Mouse (Mus musculus): ENCODE data around the gene Ldb1. TPM values are rescaled to one million over a fixed set of nuclear protein-coding genes. Genes with fewer than 3 reads are reported as not detected.
A peak's percentile ranks its signal among the peaks of the same experiment; 100 is the strongest.

The Ldb1 gene
- polyA plus RNA-seq, 1 experiment from 2014 or later, result 126 TPM

DNA sequence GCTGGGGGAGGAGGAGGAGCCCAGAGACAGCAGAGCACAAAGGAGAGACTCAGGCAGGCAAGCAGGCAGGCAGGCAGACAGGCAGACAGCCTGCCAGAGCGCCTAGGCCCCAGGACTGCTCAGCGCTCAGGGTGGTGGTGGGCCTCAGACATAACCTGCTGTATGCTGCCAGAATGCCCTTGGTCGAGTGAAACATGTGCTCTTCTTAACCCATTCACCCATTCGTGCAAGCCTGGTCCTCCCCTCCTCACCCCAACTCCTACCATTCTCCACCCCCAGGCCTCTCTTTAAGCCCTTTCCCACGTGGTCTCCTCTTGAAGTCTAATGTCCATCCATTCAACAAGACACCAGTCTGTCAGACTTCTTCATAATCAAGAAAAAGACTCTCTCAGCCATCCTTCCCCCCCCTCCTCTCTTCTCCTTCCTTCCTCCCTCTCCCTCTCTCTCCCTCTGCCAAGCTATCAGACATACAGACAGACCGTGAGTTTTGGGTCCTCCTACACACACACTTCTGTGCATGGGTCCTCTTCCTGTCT lies 2.5 kb downstream of the Ldb1 start:
- peak; percentile 58 for ATAC-seq (ENCODE audit: low FRiP score, low read depth)
- Histone ChIP-seq H3K9me3 (no peaks in the 10 kb centered on the region), H3K27ac (replicated peaks) (peak overlapping the region; percentile 98), H3K9ac (replicated peaks) (peak overlapping the region; percentile 98), H3K27me3 (0 out of 2 replicates have a peak, but pooled peaks cover 5% of the 10 kb centered on the region), H3K36me3 (no peaks in the 10 kb centered on the region), H3K4me2 (replicated peaks) (peak overlapping the region; percentile 92), H3K4me1 (peaks cover 65% of the 10 kb centered on the region), H3K4me3 (peak overlapping the region; percentile 91)
- 7% methylated on average over 6 of the region's 6 CpGs for WGBS

DNA sequence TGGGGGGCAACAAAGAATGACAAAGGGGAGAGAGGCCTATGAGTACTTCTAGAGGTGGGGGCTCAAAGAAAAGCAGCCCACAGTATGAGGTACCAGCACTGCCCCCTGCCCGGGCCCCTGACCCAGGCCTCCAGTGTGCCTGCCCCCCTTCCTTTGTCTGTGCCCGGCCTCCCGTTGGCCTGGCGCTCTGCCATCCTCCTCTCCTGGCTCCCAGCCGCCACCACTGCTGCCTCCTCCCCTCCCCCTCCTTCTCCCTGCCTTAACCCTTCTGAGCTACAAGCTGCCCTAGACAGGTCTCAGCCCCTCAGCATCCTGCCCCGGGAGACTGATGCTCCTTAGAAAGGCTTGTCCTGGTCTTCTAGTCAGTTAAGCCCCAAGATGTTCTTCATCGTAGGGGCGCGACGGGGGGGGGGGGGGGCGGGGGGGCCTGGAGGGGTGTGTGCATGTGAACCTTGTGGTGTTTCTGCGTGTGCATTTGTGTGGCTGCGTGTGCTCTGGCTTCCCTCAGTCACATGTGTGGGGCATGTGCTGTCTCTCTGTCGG lies 3.0 kb downstream of the Ldb1 start:
- ATAC-seq (ENCODE audit: low FRiP score, low read depth), result peak; percentile 53
- peaks cover 70% of the 10 kb centered on the region for H3K4me1 ChIP-seq
- under 1% methylated on average over 11 of the region's 14 CpGs for whole genome bisulfite sequencing
- peak overlapping the region; percentile 91 for H3K4me3 ChIP-seq
- no peaks in the 10 kb centered on the region for H3K27me3 ChIP-seq
- H3K27ac ChIP-seq (replicated peaks), result peak overlapping the region; percentile 98
- no peaks in the 10 kb centered on the region for H3K9me3 ChIP-seq
- no peaks in the 10 kb centered on the region for H3K36me3 ChIP-seq
- peak overlapping the region; percentile 98 for H3K9ac ChIP-seq (replicated peaks)
- peak overlapping the region; percentile 92 for H3K4me2 ChIP-seq (replicated peaks)

GRCm38 (mm10) chr19:46041299-46041932 lies 3.6 kb downstream of the Ldb1 start:
- no peak for ATAC-seq (ENCODE audit: low FRiP score, low read depth)
- peak overlapping the region; percentile 91 for H3K4me3 ChIP-seq
- H3K9me3 ChIP-seq, result no peaks in the 10 kb centered on the region
- H3K27me3 ChIP-seq, result no peaks in the 10 kb centered on the region
- peaks cover 5% of the 10 kb centered on the region; the same call in 1 of the 2 replicates for H3K36me3 ChIP-seq
- peak overlapping the region; percentile 92 for H3K4me2 ChIP-seq (replicated peaks)
- H3K9ac ChIP-seq (replicated peaks), result peak overlapping the region; percentile 98
- WGBS, result 15% methylated on average over 7 of the region's 7 CpGs
- peak overlapping the region; percentile 98 for H3K27ac ChIP-seq (replicated peaks)
- H3K4me1 ChIP-seq, result peaks cover 71% of the 10 kb centered on the region

- WGBS, result 39% methylated on average over 14 of the region's 14 CpGs
- Histone ChIP-seq H3K27me3 (no peaks in the 10 kb centered on the region), H3K4me2 (replicated peaks) (peak overlapping the region; percentile 92), H3K9ac (replicated peaks) (peak overlapping the region; percentile 97), H3K9me3 (no peaks in the 10 kb centered on the region), H3K4me1 (peaks cover 69% of the 10 kb centered on the region), H3K27ac (replicated peaks) (peak overlapping the region; percentile 98), H3K36me3 (peaks cover 15% of the 10 kb centered on the region), H3K4me3 (peak overlapping the region; percentile 81)
- ATAC-seq (ENCODE audit: low FRiP score, low read depth), result no peak
Measured at GRCm38 (mm10) chr19:46040149-46040902, 4.7 kb downstream of the Ldb1 start.

DNA sequence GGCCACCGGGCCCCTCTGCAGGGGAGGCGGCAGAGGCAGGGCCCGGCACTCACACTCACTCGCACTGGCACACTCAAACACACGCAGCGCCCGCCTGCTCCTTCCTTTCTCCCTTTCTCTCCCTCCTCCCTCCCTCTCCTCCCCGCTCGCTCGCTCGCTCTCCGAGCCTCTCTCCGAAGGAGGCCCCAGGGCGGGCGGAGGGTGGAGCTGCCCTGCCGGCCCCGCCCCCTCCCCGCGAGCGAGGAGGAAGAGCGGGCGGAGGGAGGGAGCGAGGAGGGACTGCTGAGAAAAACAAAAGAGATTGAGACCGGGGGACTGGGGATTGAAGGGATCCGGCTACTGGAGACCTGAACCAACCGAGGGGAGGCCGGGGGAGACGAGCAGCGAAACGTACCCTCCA lies 5.5 kb downstream of the Ldb1 start:
- ATAC-seq (ENCODE audit: low FRiP score, low read depth), result peak; percentile 71
- H3K4me1 ChIP-seq, result peaks cover 69% of the 10 kb centered on the region
- under 1% methylated on average over 25 of the region's 30 CpGs for WGBS

GRCm38 (mm10) chr19:46038851-46039260 lies 6.2 kb downstream of the Ldb1 start:
- Histone ChIP-seq H3K27ac (replicated peaks) (peak overlapping the region; percentile 98), H3K4me2 (replicated peaks) (peak overlapping the region; percentile 92), H3K36me3 (peaks cover 30% of the 10 kb centered on the region), H3K9ac (replicated peaks) (peak overlapping the region; percentile 97), H3K27me3 (no peaks in the 10 kb centered on the region), H3K9me3 (no peaks in the 10 kb centered on the region), H3K4me3 (peak overlapping the region; percentile 81), H3K4me1 (peaks cover 65% of the 10 kb centered on the region)
- 0% methylated on average over 14 of the region's 17 CpGs for WGBS
- peak; percentile 8 for ATAC-seq (ENCODE audit: low FRiP score, low read depth)

More for the DNA sequence above, 5.5 kb downstream of the Ldb1 start:
- H3K9me3 ChIP-seq, result no peaks in the 10 kb centered on the region
- H3K4me3 ChIP-seq, result peak overlapping the region; percentile 81
- H3K27me3 ChIP-seq, result no peaks in the 10 kb centered on the region
- peak overlapping the region; percentile 92 for H3K4me2 ChIP-seq (replicated peaks)
- peak overlapping the region; percentile 98 for H3K27ac ChIP-seq (replicated peaks)
- H3K9ac ChIP-seq (replicated peaks), result peak overlapping the region; percentile 97
- H3K36me3 ChIP-seq, result peaks cover 24% of the 10 kb centered on the region

DNA sequence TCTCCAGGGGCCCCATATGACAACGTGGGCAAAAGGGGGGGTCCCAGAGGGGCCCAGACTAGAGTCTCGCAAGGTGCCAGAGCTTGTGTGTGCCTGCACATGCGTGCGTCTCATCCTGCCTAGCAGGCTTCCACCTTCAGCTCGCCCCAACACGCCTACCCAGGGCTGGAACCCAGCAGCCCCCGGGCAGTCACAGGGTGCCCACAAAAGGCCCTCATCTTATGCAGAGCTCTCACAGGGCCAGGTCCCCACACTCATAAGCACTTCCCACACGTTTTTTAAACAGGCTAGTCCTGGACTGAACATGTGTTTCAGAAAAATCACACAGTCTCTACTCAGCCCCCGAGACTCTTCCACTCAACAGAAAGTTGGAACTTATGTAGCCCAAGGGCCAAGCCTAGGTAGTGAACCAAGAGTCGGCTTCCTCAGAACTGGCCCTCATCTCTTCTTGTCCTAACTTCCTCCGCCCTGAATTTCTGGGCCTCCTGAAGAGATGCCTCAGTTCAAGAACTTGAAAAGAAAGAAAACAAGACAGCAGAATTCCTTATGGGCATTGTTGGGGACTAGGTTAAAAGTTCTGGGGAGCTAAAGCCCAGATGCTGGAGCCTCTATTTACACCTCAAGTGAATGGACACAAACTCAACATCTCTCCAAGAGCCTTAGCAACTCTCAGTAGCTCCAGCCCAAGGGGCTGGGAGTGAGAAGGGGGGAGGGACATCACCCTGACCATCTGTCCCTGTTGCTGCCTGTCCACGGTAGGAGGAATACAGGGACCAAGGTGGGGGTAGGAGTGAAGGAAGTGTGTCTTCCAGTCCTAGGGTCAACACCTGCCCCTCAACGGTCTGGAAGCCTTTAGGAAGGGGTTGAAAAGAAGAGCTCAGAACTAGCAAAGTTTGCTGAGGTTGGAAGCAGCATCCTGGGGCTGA lies 6.8 kb downstream of the Ldb1 start:
- H3K9me3 ChIP-seq, result no peaks in the 10 kb centered on the region
- WGBS, result 9% methylated on average over 13 of the region's 13 CpGs
- peaks cover 58% of the 10 kb centered on the region for H3K4me1 ChIP-seq
- peak overlapping the region; percentile 98 for H3K27ac ChIP-seq (replicated peaks)
- H3K9ac ChIP-seq (replicated peaks), result peak overlapping the region; percentile 97
- H3K27me3 ChIP-seq, result no peaks in the 10 kb centered on the region
- H3K36me3 ChIP-seq, result peaks cover 37% of the 10 kb centered on the region
- ATAC-seq (ENCODE audit: low FRiP score, low read depth), result no peak
- H3K4me3 ChIP-seq, result peak overlapping the region; percentile 81
- peak overlapping the region; percentile 92 for H3K4me2 ChIP-seq (replicated peaks)

- peak overlapping the region; percentile 98 for H3K27ac ChIP-seq (replicated peaks)
- H3K9me3 ChIP-seq, result no peaks in the 10 kb centered on the region
- H3K9ac ChIP-seq (replicated peaks), result peak overlapping the region; percentile 97
- peak overlapping the region; percentile 92 for H3K4me2 ChIP-seq (replicated peaks)
- no peaks in the 10 kb centered on the region for H3K27me3 ChIP-seq
- H3K36me3 ChIP-seq, result peaks cover 45% of the 10 kb centered on the region
- ATAC-seq (ENCODE audit: low FRiP score, low read depth), result no peak
- H3K4me1 ChIP-seq, result peaks cover 50% of the 10 kb centered on the region
- H3K4me3 ChIP-seq, result peak overlapping the region; percentile 81
- 18% methylated on average over 6 of the region's 6 CpGs for WGBS
Measured at GRCm38 (mm10) chr19:46037243-46037924, 7.6 kb downstream of the Ldb1 start.

- Histone ChIP-seq H3K27me3 (no peaks in the 10 kb centered on the region), H3K4me3 (peak overlapping the region; percentile 81), H3K4me1 (peaks cover 43% of the 10 kb centered on the region), H3K9ac (replicated peaks) (peak overlapping the region; percentile 97), H3K27ac (replicated peaks) (peak overlapping the region; percentile 98), H3K36me3 (peaks cover 52% of the 10 kb centered on the region), H3K4me2 (replicated peaks) (peak overlapping the region; percentile 92), H3K9me3 (no peaks in the 10 kb centered on the region)
- ATAC-seq (ENCODE audit: low FRiP score, low read depth), result no peak
- WGBS, result 68% methylated on average over 13 of the region's 13 CpGs
Measured at GRCm38 (mm10) chr19:46036477-46037242, 8.4 kb downstream of the Ldb1 start.

DNA sequence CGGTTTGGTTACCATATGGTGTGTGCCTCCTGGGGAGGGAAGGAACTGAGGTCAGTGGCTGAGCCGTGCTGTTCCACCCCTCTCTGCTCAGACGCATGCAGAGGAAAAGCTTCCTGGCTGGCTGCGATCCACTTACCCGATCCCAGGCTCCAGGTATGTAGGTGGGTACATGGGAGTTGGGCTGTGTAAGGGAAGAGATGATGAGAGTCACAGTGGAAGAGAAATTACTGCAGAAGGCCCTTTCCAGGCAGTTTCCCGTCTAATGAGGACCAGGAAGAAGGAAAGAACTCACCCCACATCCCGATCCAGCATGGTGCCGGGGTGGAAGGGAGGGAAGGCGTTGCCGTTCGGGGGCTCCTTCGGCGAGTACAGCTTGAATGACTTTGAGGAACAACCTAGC lies 9.0 kb downstream of the Ldb1 start:
- no peak overlapping the region for H3K9ac ChIP-seq (replicated peaks)
- WGBS, result 91% methylated on average over 13 of the region's 13 CpGs
- no peaks in the 10 kb centered on the region for H3K9me3 ChIP-seq
- no peaks in the 10 kb centered on the region for H3K27me3 ChIP-seq
- peaks cover 36% of the 10 kb centered on the region for H3K4me1 ChIP-seq
- H3K36me3 ChIP-seq, result peaks cover 56% of the 10 kb centered on the region
- H3K4me2 ChIP-seq (replicated peaks), result no peak overlapping the region
- H3K4me3 ChIP-seq, result peak overlapping the region; percentile 81
- H3K27ac ChIP-seq (replicated peaks), result no peak overlapping the region
- ATAC-seq (ENCODE audit: low FRiP score, low read depth), result no peak

All from midbrain, embryonic 12.5 days (tissue).